Mouse (Mus musculus) cerebellum, adult 2 months (tissue): ENCODE measurements around the gene Apba3.

ENCODE experiments used
- CTCF ChIP-seq: fragments of 200-500 bp; IDR thresholded peaks from 2 replicates; pipeline ENCODE4 v1.5.1; 2011; ENCODE audit warnings: low read depth, mild to moderate bottlenecking, control low read depth, low read length, moderate library complexity, borderline replicate concordance; ENCODE audit not compliant: insufficient read depth
- POLR2A ChIP-seq: fragments of 200-500 bp; IDR thresholded peaks from 2 replicates; pipeline ENCODE4 v1.6.1; 2011; ENCODE audit warnings: low read length, control low read depth, borderline replicate concordance; ENCODE audit not compliant: insufficient read depth

DNA sequence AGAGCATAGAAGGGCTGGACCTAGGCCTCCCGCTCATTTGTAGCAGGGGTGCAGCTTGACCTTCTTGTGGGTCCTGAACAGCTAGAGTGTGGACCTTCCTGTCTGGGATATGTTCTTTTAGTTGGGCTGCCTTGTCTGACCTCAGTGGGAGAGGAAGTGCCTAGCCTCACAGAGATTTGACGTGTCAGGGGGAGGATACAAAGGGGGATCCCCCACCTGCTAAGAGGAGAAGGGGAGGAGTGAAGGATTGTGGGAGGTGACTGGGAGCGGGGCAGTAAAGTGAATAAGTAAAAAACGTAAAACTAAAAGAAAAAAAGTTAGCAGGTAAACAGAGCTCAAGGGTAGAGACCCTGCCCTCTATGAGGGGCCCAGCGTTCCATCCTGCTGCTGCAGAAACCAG lies 42.8 kb downstream of the Apba3 start:
- no peak for TF ChIP-seq CTCF
- TF ChIP-seq POLR2A = no peak
